Mouse (Mus musculus): ENCODE results near the gene Cldn4. TPM values are rescaled to one million over a fixed set of nuclear protein-coding genes. Genes with fewer than 3 reads are reported as not detected.

Cldn4 gene
- total RNA-seq, 4 experiments from 2014 or later = not detected

Other genes with a start within 250 kb of the Cldn4 start
- 10 to 100 TPM in 1 of 4 experiments, 1 to 10 TPM in 3; 3.7 to 11.6 (median 8.5) TPM for gene Eln, start 199.6 kb downstream of the Cldn4 start, total RNA-seq (2022)
- gene Tmem270, start 40.2 kb downstream of the Cldn4 start, total RNA-seq (2022) = not detected
- gene Cldn13, start 31.4 kb downstream of the Cldn4 start, total RNA-seq (2022) = not detected
- 1 to 10 TPM; 3.8 to 6.1 (median 4.4) TPM for gene Mettl27, start 14.6 kb downstream of the Cldn4 start, total RNA-seq (2022)
- gene Cldn3, start 39.3 kb upstream of the Cldn4 start, total RNA-seq (2022) = not detected
- 10 to 100 TPM; 38.5 to 54.3 (median 46.0) TPM for gene Abhd11, start 62.2 kb upstream of the Cldn4 start, total RNA-seq (2022)
- gene Stx1a, start 76.5 kb upstream of the Cldn4 start, total RNA-seq (2022) = 1 to 10 TPM in 1 of 4 experiments, under 1 TPM in 3; 0.22 to 1.3 (median 0.39) TPM
- 10 to 100 TPM; 24.3 to 26.8 (median 25.8) TPM for gene Dnajc30, start 117.3 kb upstream of the Cldn4 start, total RNA-seq (2022)
- gene Bud23, start 118.0 kb upstream of the Cldn4 start, total RNA-seq (2022) = 10 to 100 TPM; 25.7 to 36.4 (median 29.8) TPM
- gene Vps37d, start 131.3 kb upstream of the Cldn4 start, total RNA-seq (2022) = under 1 TPM in 3 of 4 experiments, not detected in 1; 0.31 to 0.56 (median 0.41) TPM
- 10 to 100 TPM; 44.9 to 73.8 (median 51.6) TPM for gene Mlxipl, start 143.0 kb upstream of the Cldn4 start, total RNA-seq (2022)
- 10 to 100 TPM in 1 of 4 experiments, 1 to 10 TPM in 3; 8.5 to 12.2 (median 8.9) TPM for gene Tbl2, start 202.7 kb upstream of the Cldn4 start, total RNA-seq (2022)
- gene Bcl7b, start 221.3 kb upstream of the Cldn4 start, total RNA-seq (2022) = 10 to 100 TPM; 25.2 to 34.5 (median 28.4) TPM
- 10 to 100 TPM; 34.2 to 36.5 (median 35.3) TPM for gene Baz1b, start 240.3 kb upstream of the Cldn4 start, total RNA-seq (2022)